Mouse (Mus musculus): ENCODE data around the gene Npw.

- TF ChIP-seq POLR2A (IDR thresholded peaks at IDR 0.05; ENCODE audit: borderline replicate concordance, insufficient read depth, low read length) (no peak), CTCF (IDR thresholded peaks at IDR 0.05; ENCODE audit: borderline replicate concordance, insufficient read depth, low read depth, low read length) (no peak)
Measured at GRCm38 (mm10) chr17:24699473-24699872, 41.2 kb upstream of the Npw start.

All from cerebellum, adult 2 months (tissue).